Comparison of ENCODE assay signal across 12 mouse cellular contexts in genomic region chr6:83702146-83702999, GRCm38 (mm10). TPM values are rescaled to one million over a fixed set of nuclear protein-coding genes. Genes with fewer than 3 reads are reported as not detected.
A peak's percentile ranks its signal among the peaks of the same experiment; 100 is the strongest.
DNase-seq lines count a peak whose midpoint lies in the region; ATAC-seq lines count a peak whose summit lies in the region.
"Had no signal": no experiment of that assay in that cellular context is flagged by ENCODE, and none has a peak within 500 bp of the region (broad histone marks: within the 10 kb centered on the region; RNA-seq: fewer than 3 reads in every experiment).

No protein-coding gene starts in this region.

- H3K36me3 ChIP-seq in hindbrain, embryonic 10.5 days = no peaks in the 10 kb centered on the region
- no peaks in the 10 kb centered on the region for H3K36me3 ChIP-seq in hindbrain, embryonic 14.5 days (replicated peaks; ENCODE audit: control insufficient read depth, insufficient read depth)
- H3K36me3 ChIP-seq: G1E; liver, embryonic 13.5 days had no signal

- H3K27ac ChIP-seq in hindbrain, embryonic 10.5 days = no peak overlapping the region
- H3K27ac ChIP-seq in hindbrain, embryonic 14.5 days = no peak overlapping the region
- H3K27ac ChIP-seq: liver, embryonic 13.5 days had no signal

- no peak for ATAC-seq in hindbrain, embryonic 14.5 days (ENCODE audit: low FRiP score)
- ATAC-seq in granulocyte monocyte progenitor cell, adult 5-6 weeks (replicated peaks; ENCODE audit: poor library complexity, severe bottlenecking) = 0 out of 2 replicates have a peak, but pooled peaks have one; percentile 20

- under 1% methylated on average over 53 of the region's 53 CpGs for WGBS in hindbrain, embryonic 10.5 days
- under 1% methylated on average over 53 of the region's 53 CpGs for WGBS in hindbrain, embryonic 14.5 days

- peaks cover 100% of the 10 kb centered on the region for H3K27me3 ChIP-seq in hindbrain, embryonic 10.5 days (ENCODE audit: insufficient read depth, poor library complexity, severe bottlenecking)
- H3K27me3 ChIP-seq in hindbrain, embryonic 14.5 days (ENCODE audit: control insufficient read depth, insufficient read depth, low read length) = peaks cover 93% of the 10 kb centered on the region

- no peaks in the 10 kb centered on the region for H3K9me3 ChIP-seq in hindbrain, embryonic 10.5 days
- no peaks in the 10 kb centered on the region for H3K9me3 ChIP-seq in hindbrain, embryonic 14.5 days (ENCODE audit: control insufficient read depth, low read length)
- H3K9me3 ChIP-seq: G1E; liver, embryonic 13.5 days had no signal

- H3K4me1 ChIP-seq in hindbrain, embryonic 10.5 days (replicated peaks) = peaks cover 7% of the 10 kb centered on the region; the same call in 1 of the 2 replicates
- H3K4me1 ChIP-seq in hindbrain, embryonic 14.5 days (replicated peaks; ENCODE audit: control insufficient read depth, insufficient read depth, low read length) = no peaks in the 10 kb centered on the region
- H3K4me1 ChIP-seq: liver, embryonic 13.5 days had no signal

- H3K4me2 ChIP-seq in hindbrain, embryonic 14.5 days (replicated peaks) = no peak overlapping the region
- H3K4me2 ChIP-seq: liver, embryonic 13.5 days had no signal

- H3K4me3 ChIP-seq in hindbrain, embryonic 10.5 days = no peak overlapping the region
- no peak overlapping the region for H3K4me3 ChIP-seq in hindbrain, embryonic 14.5 days (replicated peaks; ENCODE audit: low read length)
- H3K4me3 ChIP-seq: liver, embryonic 13.5 days; myocyte had no signal

- peak; percentile 68 for DNase-seq in hindbrain, embryonic 10.5 days (ENCODE audit: low spot score)
- DNase-seq in hindbrain, embryonic 14.5 days (ENCODE audit: low spot score) = no peak
- DNase-seq in retina, postnatal 1 day = peak; percentile 60
- no peak for DNase-seq in retina, embryonic 14.5 days (ENCODE audit: low spot score)
- no peak for DNase-seq in adrenal gland, adult 8-10 months
- no peak for DNase-seq in layer of hippocampus, adult 9-11 months
- no peak for DNase-seq in adrenal gland, postnatal 4 days (ENCODE audit: low spot score in 2 of 2)
- DNase-seq: kidney, postnatal 25 days; liver, embryonic 13.5 days had no signal

- no peak overlapping the region for H3K9ac ChIP-seq in hindbrain, embryonic 14.5 days
- H3K9ac ChIP-seq: liver, embryonic 13.5 days had no signal

RNA-seq across cellular contexts. Expression of gene Vax2, which starts 8.7 kb away (rescaled TPM):
- polyA plus RNA-seq in hindbrain, embryonic 10.5 days (2016; fragmentation: Nextera tagmentation; extraction: Ambion mirVana) = 0.60 and 0.86 TPM in 2 replicates
- not detected in 2 replicates for polyA plus RNA-seq in hindbrain, embryonic 14.5 days (2014; fragmentation: Nextera tagmentation; extraction: Ambion mirVana)
- total RNA-seq in granulocyte monocyte progenitor cell, adult 5-6 weeks (2014; fragmentation: Nextera tagmentation) = not detected in 2 replicates
- not detected in 2 replicates for total RNA-seq in granulocyte monocyte progenitor cell, adult 5-6 weeks (2017)
- total RNA-seq in adrenal gland, adult 8-10 months (2022) = not detected
- total RNA-seq in adrenal gland, postnatal 4 days (2021) = not detected
- total RNA-seq: G1E had no signal
- polyA plus RNA-seq: G1E; liver, embryonic 13.5 days had no signal

RNA-seq across cellular contexts. Expression of gene Cd207, which starts 24.7 kb away (rescaled TPM):
- polyA plus RNA-seq in hindbrain, embryonic 10.5 days (2016; fragmentation: Nextera tagmentation; extraction: Ambion mirVana) = not detected in 2 replicates
- not detected in 2 replicates for polyA plus RNA-seq in hindbrain, embryonic 14.5 days (2014; fragmentation: Nextera tagmentation; extraction: Ambion mirVana)
- not detected in 2 replicates for total RNA-seq in granulocyte monocyte progenitor cell, adult 5-6 weeks (2014; fragmentation: Nextera tagmentation)
- not detected in 2 replicates for total RNA-seq in granulocyte monocyte progenitor cell, adult 5-6 weeks (2017)
- total RNA-seq in adrenal gland, adult 8-10 months (2022) = under 1 TPM in 2 of 4 experiments, not detected in 2; 0.20 to 0.22 TPM
- under 1 TPM in 1 of 2 experiments, not detected in 1; 0.45 TPM for total RNA-seq in adrenal gland, postnatal 4 days (2021)
- total RNA-seq: G1E had no signal
- polyA plus RNA-seq: G1E, myocyte had no signal

RNA-seq across cellular contexts. Expression of gene Atp6v1b1, which starts 40.4 kb away (rescaled TPM):
- polyA plus RNA-seq in hindbrain, embryonic 10.5 days (2016; fragmentation: Nextera tagmentation; extraction: Ambion mirVana) = not detected in 2 replicates
- polyA plus RNA-seq in hindbrain, embryonic 14.5 days (2014; fragmentation: Nextera tagmentation; extraction: Ambion mirVana) = not detected in 2 replicates
- not detected in 2 replicates for total RNA-seq in granulocyte monocyte progenitor cell, adult 5-6 weeks (2014; fragmentation: Nextera tagmentation)
- not detected in 2 replicates for total RNA-seq in granulocyte monocyte progenitor cell, adult 5-6 weeks (2017)
- total RNA-seq in adrenal gland, adult 8-10 months (2022) = not detected
- 10 to 100 TPM in 1 of 2 experiments, under 1 TPM in 1; 0.31 to 13.7 TPM for total RNA-seq in adrenal gland, postnatal 4 days (2021)
- polyA plus RNA-seq: G1E; liver, embryonic 13.5 days; myocyte had no signal

RNA-seq across cellular contexts. Expression of gene Clec4f, which starts 46.4 kb away (rescaled TPM):
- polyA plus RNA-seq in hindbrain, embryonic 10.5 days (2016; fragmentation: Nextera tagmentation; extraction: Ambion mirVana) = 0.10 TPM in 1 of 2 replicates, not detected in the other
- polyA plus RNA-seq in hindbrain, embryonic 14.5 days (2014; fragmentation: Nextera tagmentation; extraction: Ambion mirVana) = not detected in 2 replicates
- total RNA-seq in granulocyte monocyte progenitor cell, adult 5-6 weeks (2014; fragmentation: Nextera tagmentation) = not detected in 2 replicates
- total RNA-seq in granulocyte monocyte progenitor cell, adult 5-6 weeks (2017) = not detected in 2 replicates
- total RNA-seq in adrenal gland, adult 8-10 months (2022) = not detected
- total RNA-seq in adrenal gland, postnatal 4 days (2021) = 1 to 10 TPM in 1 of 2 experiments, under 1 TPM in 1; 0.22 to 6.4 TPM
- polyA plus RNA-seq: G1E, myocyte had no signal

Comparison
In these comparisons a context has a peak if more than half of its experiments do, and no peak if none do; other contexts are left out.
1. DNase-seq: peak in hindbrain, embryonic 10.5 days (single experiment) and retina, postnatal 1 day (single experiment); none in hindbrain, embryonic 14.5 days (single experiment), retina, embryonic 14.5 days (single experiment), adrenal gland, adult 8-10 months (single experiment), layer of hippocampus, adult 9-11 months (single experiment) and adrenal gland, postnatal 4 days (0 of 2).